Mouse (Mus musculus) right cerebral cortex, postnatal 25 days (tissue): ENCODE results near the gene B230118H07Rik.

ENCODE experiments used
- DNase-seq: peaks from one replicate; pipeline ENCODE4 v3.0.0; 2022

The B230118H07Rik gene

DNA sequence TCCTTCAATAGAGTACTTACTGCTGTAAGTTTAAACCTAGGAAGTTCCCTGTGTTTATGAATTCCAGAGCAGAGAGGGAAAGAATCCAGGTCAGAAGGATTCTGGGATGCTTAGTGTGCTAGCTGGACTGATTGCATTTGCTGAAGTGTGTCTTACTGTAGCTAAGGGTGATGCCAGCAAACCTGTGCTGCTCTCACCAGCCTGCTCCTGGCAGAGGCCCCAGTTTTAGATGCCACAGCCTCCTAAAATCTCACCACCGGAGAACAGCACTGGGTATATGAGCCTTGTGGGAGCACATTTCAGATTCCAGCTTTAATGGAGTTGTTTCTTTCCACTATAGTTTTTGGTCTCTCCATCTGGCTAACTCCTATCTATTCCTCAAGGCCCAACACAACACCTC lies 129.4 kb downstream of the B230118H07Rik start:
- no peak for DNase-seq
